ENCODE assay signal across 10 mouse cellular contexts in the genomic region with DNA sequence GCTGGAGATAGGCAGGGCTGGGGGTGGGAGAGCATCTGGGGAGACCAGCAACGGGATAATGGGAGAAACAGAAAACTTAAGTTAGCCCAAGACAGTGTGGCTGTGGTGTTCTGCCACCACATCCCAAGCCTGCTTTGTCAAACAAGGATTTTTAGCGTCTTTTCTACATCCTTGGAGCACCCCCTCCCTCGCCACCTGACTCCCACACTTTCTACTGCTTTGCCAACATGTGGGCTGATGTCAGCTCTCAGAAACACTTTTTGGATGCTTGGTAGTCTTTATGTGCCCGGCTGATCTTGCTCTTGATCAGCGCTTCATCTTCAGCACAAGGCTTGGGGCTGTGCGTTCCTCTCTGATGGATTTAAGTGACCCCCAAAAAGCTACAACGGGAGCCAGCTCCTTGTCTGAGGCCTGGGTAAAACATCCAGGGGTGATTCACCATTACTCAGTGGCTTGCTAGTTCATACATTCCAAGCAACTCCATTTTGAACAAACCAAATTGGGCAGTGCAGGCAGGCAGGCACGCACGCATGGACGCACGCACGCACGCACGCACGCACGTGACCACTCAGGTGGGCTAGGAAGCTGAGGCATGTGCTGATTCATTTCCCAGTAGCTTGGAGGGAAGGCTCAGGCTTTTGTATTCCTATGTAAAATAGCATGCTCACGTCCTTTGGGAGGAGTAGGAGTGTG.
A peak's percentile ranks its signal among the peaks of the same experiment; 100 is the strongest.
DNase-seq lines count a peak whose midpoint lies in the region; ATAC-seq and TF ChIP-seq lines count a peak whose summit lies in the region.
"Had no signal": no experiment of that assay in that cellular context is flagged by ENCODE, and none has a peak within 500 bp of the region (broad histone marks: within the 10 kb centered on the region; RNA-seq: fewer than 3 reads in every experiment).

No protein-coding gene starts in this region.

- H3K9ac ChIP-seq in CH12.LX (ENCODE audit: insufficient read depth, low read depth) = no peak overlapping the region
- 0 out of 2 replicates have a peak overlapping the region, but pooled peaks have one; percentile 23 for H3K9ac ChIP-seq in midbrain, embryonic 13.5 days (replicated peaks)
- H3K9ac ChIP-seq in stomach, postnatal 0 days (ENCODE audit: low read length) = no peak overlapping the region
- H3K9ac ChIP-seq: lung, embryonic 14.5 days had no signal

- TF ChIP-seq RAD21 in CH12.LX (IDR thresholded peaks at IDR 0.05; ENCODE audit: low read depth, low read length) = no peak

- no peaks in the 10 kb centered on the region for H3K27me3 ChIP-seq in CH12.LX (replicated peaks)
- no peaks in the 10 kb centered on the region for H3K27me3 ChIP-seq in midbrain, embryonic 13.5 days
- H3K27me3 ChIP-seq in stomach, postnatal 0 days (ENCODE audit: control insufficient read depth, insufficient read depth, low read length) = no peaks in the 10 kb centered on the region

- no peak for TF ChIP-seq POLR2A in CH12.LX (IDR thresholded peaks at IDR 0.05; ENCODE audit: low read depth, low read length)

- peak; percentile 30 to 33 for DNase-seq in cerebellum, postnatal 10 days
- DNase-seq in cerebellum, adult 11-12 months = no peak
- DNase-seq in CH12.LX (ENCODE audit: extremely low read depth) = no peak
- DNase-seq in adrenal gland, postnatal 25 days = no peak
- no peak for DNase-seq in stomach, postnatal 0 days (ENCODE audit: low spot score)
- DNase-seq in spleen, postnatal 14 days (ENCODE audit: low spot score in 2 of 2) = no peak
- DNase-seq: lung, embryonic 14.5 days; spleen, adult 18-20 months had no signal

- H3K36me3 ChIP-seq in CH12.LX (replicated peaks in 1 of 2; ENCODE audit: control insufficient read depth in 1 of 2, insufficient read depth in 1 of 2, low read length in 1 of 2) = no peaks in the 10 kb centered on the region
- H3K36me3 ChIP-seq in midbrain, embryonic 13.5 days = no peaks in the 10 kb centered on the region
- H3K36me3 ChIP-seq in stomach, postnatal 0 days (ENCODE audit: control insufficient read depth, insufficient read depth, low read length) = no peaks in the 10 kb centered on the region

- no peak overlapping the region for H3K4me3 ChIP-seq in CH12.LX (replicated peaks in 1 of 3; ENCODE audit: low read depth in 2 of 3, low read length in 2 of 3, poor library complexity in 1 of 3)
- no peak overlapping the region for H3K4me3 ChIP-seq in midbrain, embryonic 13.5 days (replicated peaks)
- H3K4me3 ChIP-seq in stomach, postnatal 0 days (ENCODE audit: low read depth, low read length) = no peak overlapping the region

- no peak for TF ChIP-seq EP300 in CH12.LX (IDR thresholded peaks at IDR 0.05; ENCODE audit: low read length)
- TF ChIP-seq EP300 in stomach, postnatal 0 days (optimal IDR thresholded peaks at IDR 0.05) = no peak

- H3K79me2 ChIP-seq in CH12.LX (replicated peaks; ENCODE audit: control insufficient read depth, extremely low read depth, insufficient read depth, poor library complexity, severe bottlenecking) = no peaks in the 10 kb centered on the region

- H3K9me3 ChIP-seq in CH12.LX (replicated peaks; ENCODE audit: low read length) = no peaks in the 10 kb centered on the region
- H3K9me3 ChIP-seq in midbrain, embryonic 13.5 days = no peaks in the 10 kb centered on the region
- H3K9me3 ChIP-seq in stomach, postnatal 0 days (ENCODE audit: control insufficient read depth, low read length) = no peaks in the 10 kb centered on the region

- TF ChIP-seq CTCF in CH12.LX (conservative IDR thresholded peaks at IDR 0.05 in 1 of 2, IDR thresholded peaks at IDR 0.05 in 1 of 2; ENCODE audit: low read depth in 2 of 2, low read length in 2 of 2) = no peak
- no peak for TF ChIP-seq CTCF in stomach, postnatal 0 days (IDR thresholded peaks at IDR 0.05; ENCODE audit: low read depth)

- in situ Hi-C loops in CH12.LX (cut with MboI; ENCODE audit: low pct_ligation_motif_present, low pct_unique_long_range_greater_than_20kb, low sequenced_read_pairs) = no loop called here

- H3K4me2 ChIP-seq in CH12.LX (ENCODE audit: insufficient read depth, low read depth, poor library complexity, severe bottlenecking) = no peak overlapping the region
- H3K4me2 ChIP-seq in midbrain, embryonic 13.5 days (replicated peaks) = no peak overlapping the region
- H3K4me2 ChIP-seq in stomach, postnatal 0 days (replicated peaks; ENCODE audit: low read depth) = no peak overlapping the region
- H3K4me2 ChIP-seq: lung, embryonic 14.5 days had no signal

- peak; percentile 83 for ATAC-seq in frontal cortex, adult (ENCODE audit: low TSS enrichment)
- no peak for ATAC-seq in midbrain, embryonic 13.5 days
- ATAC-seq in stomach, postnatal 0 days (ENCODE audit: low FRiP score, low TSS enrichment) = no peak

- H3K4me1 ChIP-seq in CH12.LX (ENCODE audit: control insufficient read depth in 1 of 2, insufficient read depth in 2 of 2) = no peaks in the 10 kb centered on the region
- peaks cover 43% of the 10 kb centered on the region for H3K4me1 ChIP-seq in midbrain, embryonic 13.5 days (replicated peaks)
- no peaks in the 10 kb centered on the region for H3K4me1 ChIP-seq in stomach, postnatal 0 days (replicated peaks; ENCODE audit: control insufficient read depth, insufficient read depth)

- 76% methylated on average over 17 of the region's 17 CpGs for WGBS in midbrain, embryonic 13.5 days
- WGBS in stomach, postnatal 0 days = 82% methylated on average over 17 of the region's 17 CpGs

- dilution Hi-C loops in CH12.LX (cut with MboI; ENCODE audit: extremely low pct_ligation_motif_present, extremely low pct_unique_long_range_greater_than_20kb, low sequenced_read_pairs) = no loop called here

- H3K27ac ChIP-seq in CH12.LX (ENCODE audit: insufficient read depth, low read depth) = no peak overlapping the region
- peak overlapping the region; percentile 69 for H3K27ac ChIP-seq in midbrain, embryonic 13.5 days
- no peak overlapping the region for H3K27ac ChIP-seq in stomach, postnatal 0 days (replicated peaks)

TF ChIP-seq in CH12.LX, 34 proteins besides CTCF, POLR2A, EP300 and RAD21:
- TF ChIP-seq POLR2AphosphoS2 (IDR thresholded peaks at IDR 0.05; ENCODE audit: low read depth, low read length) (no peak), BHLHE40 (IDR thresholded peaks at IDR 0.05; ENCODE audit: low read depth, low read length) (peak; percentile 60)

Comparison
In these comparisons a context has a peak if more than half of its experiments do, and no peak if none do; other contexts are left out.
1. DNase-seq: peak in cerebellum, postnatal 10 days (2 of 2); none in cerebellum, adult 11-12 months (single experiment), CH12.LX (single experiment), adrenal gland, postnatal 25 days (single experiment), stomach, postnatal 0 days (single experiment) and spleen, postnatal 14 days (0 of 2).